Mouse (Mus musculus) right cerebral cortex, adult 18-20 months (tissue): ENCODE measurements around the gene Ubl4b.
A peak's percentile ranks its signal among the peaks of the same experiment; 100 is the strongest.

Experiments
- DNase-seq: peaks from one replicate; pipeline ENCODE4 v3.0.0; 2022; ENCODE audit warnings: mixed read lengths

Ubl4b gene

GRCm38 (mm10) chr3:107554842-107555241 is at the start of gene Ubl4b:
Ubl4b (minus strand) TSS chr3:107555073.
- DNase-seq: no peak

- DNase-seq: no peak
These were observed 45.3 kb upstream of the Ubl4b start for GRCm38 (mm10) chr3:107600127-107600526.

GRCm38 (mm10) chr3:107597586-107598389 is 42.9 kb upstream of the Ubl4b start:
- DNase-seq: no peak

GRCm38 (mm10) chr3:107597134-107597533 is 42.3 kb upstream of the Ubl4b start:
- DNase-seq: no peak

GRCm38 (mm10) chr3:107596559-107596958 is 41.7 kb upstream of the Ubl4b start:
- DNase-seq: no peak

- DNase-seq: no peak
These were observed 41.1 kb upstream of the Ubl4b start for GRCm38 (mm10) chr3:107595938-107596461.

- DNase-seq: no peak
These were observed 40.5 kb upstream of the Ubl4b start for GRCm38 (mm10) chr3:107595264-107595937.

GRCm38 (mm10) chr3:107594662-107595263 is 39.9 kb upstream of the Ubl4b start, which contains the start of gene Alx3:
Alx3 (plus strand) TSS chr3:107595031.
- DNase-seq: no peak

- no peak for DNase-seq
These were observed 38.8 kb upstream of the Ubl4b start for GRCm38 (mm10) chr3:107593632-107594031.

- no peak for DNase-seq
These were observed 36.7 kb upstream of the Ubl4b start for GRCm38 (mm10) chr3:107591612-107592011.

- no peak for DNase-seq
These were observed 31.6 kb upstream of the Ubl4b start for GRCm38 (mm10) chr3:107586504-107586903.

GRCm38 (mm10) chr3:107583893-107584292 is 29.0 kb upstream of the Ubl4b start:
- DNase-seq: no peak

- DNase-seq: no peak
These were observed 28.2 kb upstream of the Ubl4b start for GRCm38 (mm10) chr3:107582875-107583767.

- no peak for DNase-seq
These were observed 27.4 kb upstream of the Ubl4b start for GRCm38 (mm10) chr3:107582130-107582874.

- DNase-seq: no peak
These were observed 26.5 kb upstream of the Ubl4b start for GRCm38 (mm10) chr3:107581103-107582010.

- DNase-seq: peak; percentile 62
These were observed 24.6 kb upstream of the Ubl4b start for GRCm38 (mm10) chr3:107579466-107579865.

- no peak for DNase-seq
These were observed 23.0 kb upstream of the Ubl4b start for GRCm38 (mm10) chr3:107577810-107578390.

- DNase-seq: no peak
These were observed 21.9 kb upstream of the Ubl4b start for GRCm38 (mm10) chr3:107576807-107577206.

GRCm38 (mm10) chr3:107571205-107571604 is 16.3 kb upstream of the Ubl4b start:
- DNase-seq: no peak

GRCm38 (mm10) chr3:107568721-107569120 is 13.8 kb upstream of the Ubl4b start:
- no peak for DNase-seq
